Mouse (Mus musculus) spleen, adult 2 months (tissue): Measurements from ENCODE around the gene Kcnk7. TPM values are rescaled to one million over a fixed set of nuclear protein-coding genes. Genes with fewer than 3 reads are reported as not detected.

ENCODE experiments used
- DNase-seq, 2 experiments: peaks; one replicate each; pipeline versions ENCODE4 v3.0.0 to v3.0.0-alpha.2; 2012 to 2021; ENCODE audit warnings: low spot score in 2 of 2, low read depth in 1 of 2
- H3K27ac ChIP-seq: fragments of 200-500 bp; 2 replicates; pipeline ENCODE4 v1.5.1; 2012; ENCODE audit warnings: low read length, inconsistent platforms; ENCODE audit not compliant: insufficient read depth
- H3K27me3 ChIP-seq: fragments of 200-500 bp; 2 replicates; pipeline ENCODE4 v1.6.1; 2012; ENCODE audit warnings: mild to moderate bottlenecking, moderate library complexity, low read length, inconsistent platforms; ENCODE audit not compliant: control insufficient read depth, insufficient read depth
- H3K36me3 ChIP-seq: fragments of 200-500 bp; 2 replicates; pipeline ENCODE4 v1.6.1; 2012; ENCODE audit warnings: mild to moderate bottlenecking, low read length, inconsistent platforms; ENCODE audit not compliant: control insufficient read depth, insufficient read depth
- H3K4me1 ChIP-seq: fragments of 200-500 bp; 2 replicates; pipeline ENCODE4 v1.6.1; 2011; ENCODE audit warnings: inconsistent platforms; ENCODE audit not compliant: control insufficient read depth, insufficient read depth, insufficient read length
- H3K4me3 ChIP-seq: fragments of 200-500 bp; 2 replicates; pipeline ENCODE4 v1.5.1; 2011; ENCODE audit warnings: mild to moderate bottlenecking, inconsistent platforms; ENCODE audit not compliant: insufficient read depth, insufficient read length; ENCODE audit errors: extremely low read depth
- CTCF ChIP-seq: fragments of 200-500 bp; IDR thresholded peaks from 2 replicates; pipeline ENCODE4 v1.5.1; 2011; ENCODE audit warnings: mild to moderate bottlenecking, inconsistent platforms; ENCODE audit not compliant: insufficient read depth, insufficient read length, insufficient replicate concordance; ENCODE audit errors: extremely low read depth
- POLR2A ChIP-seq: fragments of 200-500 bp; IDR thresholded peaks from 2 replicates; pipeline ENCODE4 v1.6.1; 2011; ENCODE audit warnings: low read depth, low read length, inconsistent platforms
- WGBS: fragments of 180-500 bp; shearing (Covaris S2); methylation state at CpG from one replicate; pipeline ENCODE4 v1.1.7; 2018; 5-methylcytosine and 5-hydroxymethylcytosine counted together
- polyA plus RNA-seq: library from polyadenylated mRNA; depleted of rRNA; stranded (reverse); fragments of >200 nt; gene quantifications from 2 replicates; pipeline ENCODE4 v1.2.3, GENCODE M21; 2012

Kcnk7 gene
- polyA plus RNA-seq, 1 experiment = 0.19 TPM

DNA sequence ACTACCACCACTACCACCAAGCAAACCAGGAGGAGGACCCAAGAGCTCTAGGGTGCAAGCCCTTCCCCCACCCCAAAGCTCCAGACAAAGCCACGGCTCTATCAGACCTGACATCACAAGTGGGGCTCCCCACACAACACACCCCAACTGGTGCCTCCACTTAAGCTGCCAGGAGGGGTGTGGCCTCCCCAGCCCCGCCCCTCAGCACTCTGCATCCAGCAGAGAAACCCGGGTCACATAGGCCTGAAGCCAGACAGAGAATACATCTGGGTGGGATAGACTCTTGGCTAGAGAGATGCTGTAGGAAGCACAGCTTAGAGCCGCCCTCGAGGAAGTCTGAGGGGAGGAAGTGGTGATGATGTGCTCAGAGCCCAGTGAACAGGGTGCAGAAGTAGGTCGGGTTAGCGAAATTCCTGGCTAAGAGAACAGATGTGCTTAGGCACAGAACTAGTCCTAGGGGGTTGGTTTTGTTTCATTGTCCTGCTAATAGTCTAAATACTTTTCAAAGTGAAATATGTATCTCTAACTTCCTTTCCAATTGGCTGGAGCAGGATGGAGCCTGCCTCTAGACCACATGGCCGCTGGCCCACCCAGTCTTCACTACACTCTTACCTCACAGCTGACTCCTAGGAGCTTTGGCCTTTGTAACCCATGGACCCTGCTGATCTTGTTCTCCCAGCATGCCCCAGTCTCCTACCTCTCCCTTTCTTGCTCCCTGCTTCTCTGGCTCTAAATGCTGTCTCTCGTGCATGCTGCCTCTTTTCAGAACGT is 819 bp downstream of the Kcnk7 start:
- TF ChIP-seq POLR2A (no peak), CTCF (no peak)
- 36% methylated on average over 10 of the region's 10 CpGs for WGBS
- Histone ChIP-seq H3K27me3 (no peaks in the 10 kb centered on the region), H3K27ac (peak overlapping the region; percentile 47), H3K4me3 (no peak overlapping the region), H3K36me3 (peaks cover 42% of the 10 kb centered on the region), H3K4me1 (peaks cover 5% of the 10 kb centered on the region; the same call in 1 of the 2 replicates)
- no peak for DNase-seq

DNA sequence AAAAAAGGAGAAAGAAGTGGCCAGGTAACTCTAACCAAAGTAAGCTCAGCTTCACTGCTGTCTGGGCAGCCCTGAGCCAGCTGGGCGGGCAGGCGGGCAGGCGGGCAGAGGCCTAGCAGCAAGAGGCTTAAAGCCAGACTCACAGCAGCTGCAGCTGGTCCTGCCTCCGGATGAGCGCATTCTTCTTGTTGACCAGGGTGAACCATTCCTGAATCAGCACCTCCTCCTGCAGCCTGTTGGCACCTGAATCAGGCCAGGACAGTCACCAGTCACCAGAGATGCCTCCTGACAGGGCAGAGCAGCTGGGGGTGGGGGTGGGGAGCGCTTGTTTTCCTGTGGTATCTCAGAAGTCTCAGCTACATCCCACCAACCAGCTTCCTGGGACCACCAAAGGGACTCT is 5.9 kb downstream of the Kcnk7 start:
- TF ChIP-seq CTCF (no peak), POLR2A (no peak)
- WGBS = 96% methylated on average over 6 of the region's 6 CpGs
- no peak for DNase-seq
- no peaks in the 10 kb centered on the region for H3K27me3 ChIP-seq
- peaks cover 33% of the 10 kb centered on the region for H3K36me3 ChIP-seq
- H3K4me3 ChIP-seq = no peak overlapping the region
- H3K27ac ChIP-seq = no peak overlapping the region
- peaks cover 17% of the 10 kb centered on the region; the same call in 1 of the 2 replicates for H3K4me1 ChIP-seq

DNA sequence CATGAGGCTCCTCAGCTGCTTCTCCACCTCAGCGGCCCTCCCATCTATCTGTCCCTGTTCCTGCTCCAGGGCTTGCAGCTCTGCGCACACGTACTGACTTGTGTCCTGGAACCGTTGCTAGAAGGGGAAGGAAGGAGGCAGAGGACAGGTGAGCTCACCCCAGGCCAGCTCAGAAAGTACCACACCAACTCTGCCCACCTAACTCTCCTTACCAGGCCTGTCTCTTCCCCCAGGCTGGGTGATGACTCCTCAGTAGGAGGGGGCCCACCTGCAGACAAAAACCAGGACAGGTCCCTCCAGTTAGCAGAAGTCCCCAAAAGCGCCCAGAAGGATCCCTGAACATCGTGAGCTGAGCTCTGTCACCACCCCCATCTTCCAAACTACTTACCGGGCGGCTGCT is 6.4 kb downstream of the Kcnk7 start:
- H3K36me3 ChIP-seq = peaks cover 33% of the 10 kb centered on the region
- H3K27ac ChIP-seq = no peak overlapping the region

DNA sequence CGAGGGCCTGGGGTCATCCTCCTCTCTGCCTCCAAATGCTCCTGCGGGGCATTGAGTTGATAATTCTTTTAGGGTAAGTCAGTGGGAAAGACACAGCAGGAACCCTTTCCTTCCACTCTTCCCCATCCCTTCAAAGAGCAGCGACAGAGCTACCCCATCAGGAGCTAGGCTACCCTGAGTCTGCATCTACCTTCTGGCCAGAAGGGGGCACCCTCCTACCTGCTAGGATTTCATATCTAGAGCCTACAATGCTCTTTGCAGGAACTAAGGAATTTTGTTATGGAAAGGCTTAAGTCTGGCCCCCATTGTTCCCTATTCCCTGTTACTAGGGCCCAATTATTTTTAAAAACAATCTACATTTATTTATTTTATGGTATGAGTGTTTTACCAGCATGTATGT is 7.1 kb downstream of the Kcnk7 start:
- TF ChIP-seq POLR2A (no peak), CTCF (peak; percentile 73; the same call in 1 of the 2 replicates)
- Histone ChIP-seq H3K36me3 (peaks cover 36% of the 10 kb centered on the region), H3K4me1 (peaks cover 17% of the 10 kb centered on the region; the same call in 1 of the 2 replicates), H3K27ac (no peak overlapping the region; the same call in 1 of the 2 replicates), H3K27me3 (no peaks in the 10 kb centered on the region), H3K4me3 (no peak overlapping the region)
- peak in 1 of 2 experiments; percentile 58 for DNase-seq
- 63% methylated on average over 3 of the region's 3 CpGs for WGBS

More for the DNA sequence above, 6.4 kb downstream of the Kcnk7 start:
- no peaks in the 10 kb centered on the region for H3K27me3 ChIP-seq
- H3K4me1 ChIP-seq = peaks cover 17% of the 10 kb centered on the region; the same call in 1 of the 2 replicates
- TF ChIP-seq POLR2A (no peak), CTCF (no peak)
- no peak for DNase-seq
- 97% methylated on average over 8 of the region's 8 CpGs for WGBS
- no peak overlapping the region for H3K4me3 ChIP-seq

DNA sequence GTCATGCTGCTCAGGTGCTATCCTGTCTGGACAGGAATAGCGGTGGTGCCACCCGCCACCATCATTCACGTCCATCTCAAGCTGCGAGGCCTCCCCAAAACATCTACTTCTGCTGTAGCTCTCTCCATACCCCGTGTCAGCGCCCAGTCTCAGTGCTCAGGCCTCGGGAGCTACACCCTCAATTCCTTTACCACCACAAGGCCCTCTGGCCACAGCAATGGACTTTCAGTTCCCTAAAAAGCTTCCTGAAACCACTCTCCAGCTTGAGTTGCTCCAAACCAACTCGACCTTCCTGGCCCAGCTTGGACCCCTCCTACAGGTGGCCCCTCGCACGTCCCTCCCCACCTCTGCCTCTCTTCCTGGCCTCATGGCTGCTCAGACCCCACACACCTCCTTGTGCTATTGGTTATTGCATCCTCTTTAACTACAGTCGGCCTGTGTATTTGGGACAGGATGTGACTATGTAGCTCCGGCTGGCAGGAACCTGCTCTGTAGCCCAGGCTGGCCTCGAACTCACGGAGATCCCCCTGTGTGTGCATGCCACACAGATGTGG is 7.8 kb downstream of the Kcnk7 start:
- peak overlapping the region; percentile 51 for H3K27ac ChIP-seq
- H3K4me1 ChIP-seq = peaks cover 17% of the 10 kb centered on the region; the same call in 1 of the 2 replicates
- WGBS = 54% methylated on average over 14 of the region's 14 CpGs

DNA sequence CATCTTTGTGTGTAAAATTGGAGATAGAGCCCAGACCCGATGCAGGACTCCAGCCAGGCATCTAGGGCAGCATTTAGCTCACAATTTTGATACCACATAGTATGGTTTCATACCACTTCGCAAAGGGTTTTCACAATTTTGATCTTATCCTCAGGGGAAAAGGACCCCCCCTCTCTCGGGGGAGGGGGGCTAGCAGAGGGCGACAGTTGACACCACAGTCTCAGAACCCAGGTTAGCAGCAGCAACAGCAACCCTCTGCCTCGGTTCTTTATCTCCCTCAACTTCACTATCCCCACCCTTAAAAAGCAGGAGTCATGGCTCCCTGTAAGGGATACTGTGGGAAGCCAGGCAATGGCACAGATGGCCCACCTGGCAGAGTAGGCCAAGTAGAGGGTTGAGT is 9.1 kb downstream of the Kcnk7 start:
- DNase-seq = no peak
- WGBS = 69% methylated on average over 5 of the region's 5 CpGs
- H3K4me1 ChIP-seq = peaks cover 17% of the 10 kb centered on the region; the same call in 1 of the 2 replicates
- H3K4me3 ChIP-seq = no peak overlapping the region
- no peaks in the 10 kb centered on the region for H3K27me3 ChIP-seq
- TF ChIP-seq CTCF (no peak), POLR2A (no peak)
- H3K36me3 ChIP-seq = peaks cover 33% of the 10 kb centered on the region
- H3K27ac ChIP-seq = peak overlapping the region; percentile 30; the same call in 1 of the 2 replicates

More for the DNA sequence above, 7.8 kb downstream of the Kcnk7 start:
- H3K4me3 ChIP-seq = no peak overlapping the region
- H3K27me3 ChIP-seq = no peaks in the 10 kb centered on the region
- peaks cover 33% of the 10 kb centered on the region for H3K36me3 ChIP-seq
- DNase-seq = no peak
- TF ChIP-seq CTCF (no peak), POLR2A (no peak)
